Mouse (Mus musculus) ovary, adult 10 weeks (tissue): ENCODE measurements around the gene Epha7. TPM values are rescaled to one million over a fixed set of nuclear protein-coding genes. Genes with fewer than 3 reads are reported as not detected.

Source experiments
- polyA plus RNA-seq: library from polyadenylated mRNA; stranded (reverse); fragments of 350-450 nt; fragmentation: Illumina TruSeq; extraction: RNeasy Lipid Tissue Mini Kit (QIAGEN cat#74804); gene quantifications from one replicate; pipeline ENCODE4 v1.2.3, GENCODE M21; 2014

Epha7 gene
- 9.4 TPM for polyA plus RNA-seq

DNA sequence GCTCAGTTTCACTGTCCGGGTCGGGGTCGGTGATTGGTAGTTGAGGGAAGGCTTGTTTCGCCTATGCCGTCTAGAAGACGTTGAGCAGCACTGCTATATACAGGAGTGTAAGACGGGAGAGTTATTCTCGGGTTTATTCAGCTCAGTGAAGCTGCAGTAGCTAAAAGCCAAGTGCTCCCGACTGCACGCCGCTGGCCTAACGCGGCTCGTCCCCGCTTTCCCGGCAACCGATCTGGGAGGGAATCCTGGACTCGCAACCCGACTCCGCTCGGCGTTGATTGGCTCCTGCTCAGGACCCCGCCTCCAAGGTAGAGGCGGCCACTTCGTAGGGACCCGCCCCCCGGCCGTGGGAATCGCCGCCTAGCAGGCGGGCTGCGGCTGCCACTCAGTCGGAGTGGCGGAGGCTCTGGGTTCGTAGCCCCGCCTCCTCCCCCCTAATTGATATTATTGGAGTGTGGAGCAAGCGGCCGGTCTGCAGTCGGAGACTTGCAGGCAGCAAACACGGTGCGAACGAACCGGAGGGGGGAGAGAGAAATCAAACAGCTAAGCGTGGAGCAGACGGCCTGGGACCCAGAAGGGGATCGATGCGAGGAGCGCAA, at the start of gene Epha7:
TSS of gene Epha7 (plus strand) at position 441 of the 599 bp plus-strand sequence.

